Mouse (Mus musculus): ENCODE results near the gene Hist1h2ab. TPM values are rescaled to one million over a fixed set of nuclear protein-coding genes. Genes with fewer than 3 reads are reported as not detected.
"Not testable (repeated sequence)": the region's sequence is repeated elsewhere in the genome, so short reads cannot be mapped to it uniquely, and the experiment has no call there.

Gene Hist1h2ab
- 0.40 TPM for polyA plus RNA-seq (2021)

- not testable (repeated sequence) for DNase-seq (ENCODE audit: low read depth, low spot score); H3K27me3 ChIP-seq; ATAC-seq
- ChIA-PET POLR2A (interaction anchor here (0.8 to 1.2 kb wide), 2 partner anchors 10 to 182 kb away, joined by 3 read pairs; partner anchors contain the start of gene Hist1h4a), CTCF (interaction anchor here (0.8 kb wide), 1 partner anchor 196 kb away, joined by 3 read pairs; no protein-coding TSS in a partner anchor)
- in situ Hi-C loops (cut with MboI; ENCODE audit: low pct_unique_long_range_greater_than_20kb), result loop anchor here (25.0 kb wide), 1 partner anchor 1964 kb away; the partner anchor contains the start of genes Hist1h1b, Hist1h2an, Hist1h2bp and Hist1h3i
Observed at GRCm38 (mm10) chr13:23750839-23751477, at the start of gene Hist1h2ab. Gene Hist1h2ab, plus strand, starts transcription at chr13:23751126.

GRCm38 (mm10) chr13:23702220-23702619 is 48.7 kb upstream of the Hist1h2ab start:
- in situ Hi-C loops (cut with MboI; ENCODE audit: low pct_unique_long_range_greater_than_20kb), result no loop called here
- CTCF ChIA-PET, result interaction anchor here (1.0 to 7.1 kb wide), 7 partner anchors 9 to 37 kb away, joined by 3 to 137 read pairs (median 6); partner anchors contain the start of genes Hfe, Hist1h1c and Hist1h3c
- TF ChIP-seq CTCF (IDR thresholded peaks at IDR 0.05), result no peak
- ATAC-seq (no peak), DNase-seq (ENCODE audit: low read depth, low spot score) (no peak)
- POLR2A ChIA-PET, result interaction anchor here (2.6 kb wide), 1 partner anchor 31 kb away, joined by 12 read pairs; no protein-coding TSS in a partner anchor
- no peaks in the 10 kb centered on the region for H3K27me3 ChIP-seq

- H3K27me3 ChIP-seq; DNase-seq (ENCODE audit: low read depth, low spot score); ATAC-seq; POLR2A ChIA-PET; in situ Hi-C loops (cut with MboI; ENCODE audit: low pct_unique_long_range_greater_than_20kb): not testable (repeated sequence)
- CTCF ChIA-PET, result interaction anchor here (1.1 to 7.1 kb wide), 2 partner anchors 11 to 36 kb away, joined by 3 to 137 read pairs; partner anchors contain the start of genes Hist1h1c and Hist1h3c
Observed at GRCm38 (mm10) chr13:23702801-23703200, 48.1 kb upstream of the Hist1h2ab start.

- CTCF ChIA-PET, result no interaction called here
- TF ChIP-seq CTCF (IDR thresholded peaks at IDR 0.05), result no peak
- no peak for ATAC-seq
- POLR2A ChIA-PET, result no interaction called here
- no peaks in the 10 kb centered on the region for H3K27me3 ChIP-seq
- no peak for DNase-seq (ENCODE audit: low read depth, low spot score)
- in situ Hi-C loops (cut with MboI; ENCODE audit: low pct_unique_long_range_greater_than_20kb), result no loop called here
Observed at GRCm38 (mm10) chr13:23705751-23706356, 45.1 kb upstream of the Hist1h2ab start.

GRCm38 (mm10) chr13:23706771-23707170 is 44.2 kb upstream of the Hist1h2ab start:
- in situ Hi-C loops (cut with MboI; ENCODE audit: low pct_unique_long_range_greater_than_20kb), result no loop called here
- TF ChIP-seq CTCF (IDR thresholded peaks at IDR 0.05), result no peak
- ATAC-seq (no peak), DNase-seq (ENCODE audit: low read depth, low spot score) (no peak)
- ChIA-PET CTCF (interaction anchor here (2.9 kb wide), 1 partner anchor 25 kb away, joined by 21 read pairs; no protein-coding TSS in a partner anchor), POLR2A (no interaction called here)
- H3K27me3 ChIP-seq, result no peaks in the 10 kb centered on the region

GRCm38 (mm10) chr13:23708041-23708440 is 42.9 kb upstream of the Hist1h2ab start:
- CTCF ChIA-PET, result interaction anchor here (0.8 to 2.9 kb wide), 2 partner anchors 24 to 28 kb away, joined by 4 to 21 read pairs; no protein-coding TSS in a partner anchor
- in situ Hi-C loops (cut with MboI; ENCODE audit: low pct_unique_long_range_greater_than_20kb), result no loop called here
- TF ChIP-seq CTCF (IDR thresholded peaks at IDR 0.05), result no peak
- no peaks in the 10 kb centered on the region for H3K27me3 ChIP-seq
- ATAC-seq (no peak), DNase-seq (ENCODE audit: low read depth, low spot score) (no peak)
- POLR2A ChIA-PET, result no interaction called here

GRCm38 (mm10) chr13:23708654-23709053 is 42.3 kb upstream of the Hist1h2ab start:
- in situ Hi-C loops (cut with MboI; ENCODE audit: low pct_unique_long_range_greater_than_20kb), result no loop called here
- CTCF ChIA-PET, result interaction anchor here (2.9 kb wide), 1 partner anchor 23 kb away, joined by 21 read pairs; no protein-coding TSS in a partner anchor
- no peaks in the 10 kb centered on the region for H3K27me3 ChIP-seq
- DNase-seq (ENCODE audit: low read depth, low spot score) (no peak), ATAC-seq (no peak)
- POLR2A ChIA-PET, result no interaction called here
- TF ChIP-seq CTCF (IDR thresholded peaks at IDR 0.05), result no peak

- ChIA-PET CTCF (interaction anchor here (1.3 to 2.9 kb wide), 2 partner anchors 9 to 22 kb away, joined by 6 to 21 read pairs; no protein-coding TSS in a partner anchor), POLR2A (no interaction called here)
- ATAC-seq (no peak), DNase-seq (ENCODE audit: low read depth, low spot score) (no peak)
- in situ Hi-C loops (cut with MboI; ENCODE audit: low pct_unique_long_range_greater_than_20kb), result no loop called here
- TF ChIP-seq CTCF (IDR thresholded peaks at IDR 0.05), result no peak
- H3K27me3 ChIP-seq, result no peaks in the 10 kb centered on the region
Observed at GRCm38 (mm10) chr13:23709714-23710373, 41.1 kb upstream of the Hist1h2ab start.

- ChIA-PET POLR2A (no interaction called here), CTCF (interaction anchor here (1.3 to 1.5 kb wide), 2 partner anchors 9 to 21 kb away, joined by 4 to 6 read pairs; no protein-coding TSS in a partner anchor)
- TF ChIP-seq CTCF (IDR thresholded peaks at IDR 0.05), result no peak
- DNase-seq (ENCODE audit: low read depth, low spot score) (no peak), ATAC-seq (peak; percentile 44)
- in situ Hi-C loops (cut with MboI; ENCODE audit: low pct_unique_long_range_greater_than_20kb), result no loop called here
- no peaks in the 10 kb centered on the region for H3K27me3 ChIP-seq
Observed at GRCm38 (mm10) chr13:23710374-23711089, 40.4 kb upstream of the Hist1h2ab start, which contains the start of gene Hfe. Gene Hfe, minus strand, starts transcription at chr13:23710854.
